Mouse (Mus musculus): ENCODE measurements at regions not wholly inside any gene's neighbourhood (a gene's known extent, or its start where the extent isn't known, plus 50 kb on each side); places are given as distances from the start of the nearest gene placed in this dataset.

DNA sequence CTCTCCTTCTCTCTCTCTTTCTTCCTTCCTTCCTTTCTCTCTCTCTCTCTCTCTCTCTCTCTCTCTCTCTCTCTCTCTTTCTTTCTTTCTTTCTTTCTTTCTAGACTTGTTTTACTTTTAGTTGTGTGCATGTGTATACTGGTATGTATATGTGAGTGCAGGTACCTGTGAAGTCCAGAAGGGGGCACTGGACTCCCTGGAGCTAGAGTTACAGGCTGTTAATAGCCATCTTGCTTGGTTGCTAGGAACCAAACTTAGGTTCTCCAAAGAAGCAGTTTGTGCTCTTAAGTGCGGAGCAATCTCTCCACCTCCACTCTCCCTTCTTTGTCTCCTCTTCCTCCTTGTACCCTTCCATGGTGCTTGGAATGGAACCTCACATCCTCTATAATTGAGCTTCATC lies 77.2 kb downstream of the Gm10604 start:
- no peak for ATAC-seq (ENCODE audit: low TSS enrichment)

DNA sequence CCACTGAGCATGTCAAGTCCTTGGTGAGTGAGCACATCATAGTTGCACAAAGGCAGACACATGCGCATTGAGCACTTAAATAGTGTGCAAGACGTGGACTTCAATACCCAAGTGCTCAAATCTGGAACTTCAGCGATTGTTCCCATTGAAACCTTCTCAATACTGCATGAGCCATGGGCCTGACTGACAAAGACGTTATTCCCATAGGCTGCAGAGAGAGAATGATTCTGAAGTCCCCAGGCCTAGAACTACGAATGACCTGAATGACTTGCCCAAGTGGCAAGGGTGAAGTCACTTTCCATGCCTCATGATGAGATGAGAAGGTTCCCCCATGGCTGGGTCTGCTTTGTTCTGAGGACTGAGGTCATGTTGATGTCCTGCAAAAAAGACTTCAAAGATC lies 77.7 kb downstream of the Gm10604 start:
- no peak for ATAC-seq (ENCODE audit: low TSS enrichment)

DNA sequence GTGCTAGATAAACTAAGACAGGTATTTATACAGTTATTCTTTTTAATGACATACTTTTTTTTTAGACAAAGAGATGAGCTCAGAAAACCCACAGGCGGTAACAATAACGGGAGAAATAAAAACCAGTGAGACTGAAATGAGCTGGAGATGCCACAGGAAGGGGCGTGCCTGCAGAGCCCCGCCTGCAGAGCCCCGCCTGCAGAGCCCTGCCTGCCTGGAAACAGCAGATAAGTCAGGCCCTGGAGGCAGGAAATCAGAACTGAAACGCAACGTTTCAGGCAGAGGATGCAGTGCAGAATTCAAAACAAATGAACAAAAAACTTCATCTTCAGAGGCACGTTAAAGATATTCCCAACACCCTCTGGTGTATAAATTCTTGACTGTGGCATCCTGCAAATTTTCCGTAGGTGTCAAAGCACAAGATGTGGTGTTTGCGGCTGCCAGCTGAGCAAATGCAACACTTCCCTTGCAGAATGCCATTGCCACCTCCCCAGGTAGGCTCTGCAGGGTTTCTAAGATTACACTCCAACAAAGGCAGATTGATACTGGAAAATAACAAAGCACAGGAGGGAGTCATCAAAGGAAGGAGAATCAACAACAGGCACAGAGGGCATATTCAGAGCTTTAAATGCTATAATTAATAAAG lies 81.0 kb downstream of the Gm10604 start:
- ATAC-seq (ENCODE audit: low TSS enrichment): peak; percentile 76

DNA sequence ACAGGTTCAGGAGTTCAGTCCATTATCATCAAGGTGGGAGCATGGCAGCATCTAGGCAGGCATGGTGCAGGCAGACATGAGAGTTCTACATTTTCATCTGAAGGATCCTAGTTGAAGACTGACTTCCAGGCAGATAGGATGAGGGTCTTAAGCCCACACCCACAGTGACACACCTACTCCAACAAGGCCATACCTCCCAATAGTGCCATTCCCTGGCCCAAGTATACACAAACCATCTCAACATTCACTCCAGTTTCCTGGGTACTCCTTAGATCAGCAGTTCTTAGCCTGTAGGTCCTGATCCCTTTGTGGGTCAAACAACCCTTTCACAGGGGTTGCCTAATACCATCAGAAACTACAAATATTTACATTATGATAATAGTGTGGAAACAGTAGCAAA lies 83.8 kb downstream of the Gm10604 start:
- ATAC-seq (ENCODE audit: low TSS enrichment): no peak

DNA sequence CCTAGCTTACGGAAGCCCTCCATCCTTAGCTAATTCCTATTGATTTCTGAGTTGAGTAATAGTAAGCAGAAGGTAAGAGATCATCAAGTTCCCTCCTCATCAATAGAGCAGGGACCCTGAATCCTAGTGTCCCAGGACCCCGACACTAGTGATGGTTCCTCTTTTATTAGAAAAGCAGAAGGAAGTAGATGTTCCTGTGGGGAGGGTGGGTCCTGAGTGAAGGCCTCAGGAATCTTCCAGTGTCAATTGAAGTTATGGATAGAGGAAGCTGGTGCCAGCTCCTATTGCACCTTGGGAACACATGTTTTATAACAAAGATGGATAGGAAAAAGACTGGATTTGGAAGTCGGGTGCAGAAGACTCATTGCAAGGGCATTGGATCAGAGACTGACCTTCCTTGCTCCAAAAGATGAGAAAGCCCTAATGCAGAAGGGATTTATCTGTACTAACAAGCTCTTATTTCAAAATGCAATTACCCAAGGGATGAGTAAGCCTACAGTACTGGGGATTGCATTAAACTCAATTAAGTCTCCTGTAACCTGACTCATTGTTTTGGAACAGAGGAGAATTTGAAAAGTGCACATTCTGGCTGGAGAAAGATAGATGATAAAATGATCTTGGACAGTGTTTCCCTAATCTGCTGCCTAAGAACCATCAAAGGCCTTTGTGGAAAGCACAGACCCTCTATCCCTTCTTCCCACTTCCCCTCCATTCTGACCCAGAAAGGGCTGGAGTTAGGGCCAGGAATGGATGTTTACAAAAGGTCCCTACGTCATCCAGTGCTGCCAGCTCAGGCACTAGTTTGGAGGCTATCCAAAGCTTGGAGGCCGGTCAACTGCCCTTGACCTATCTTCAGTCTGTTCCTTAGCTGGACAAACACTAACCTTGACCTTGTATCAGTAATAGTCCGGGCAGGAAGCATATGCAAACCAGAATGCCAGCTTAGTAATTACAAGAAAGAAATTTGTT lies 84.9 kb downstream of the Gm10604 start:
- ATAC-seq (ENCODE audit: low TSS enrichment): no peak

DNA sequence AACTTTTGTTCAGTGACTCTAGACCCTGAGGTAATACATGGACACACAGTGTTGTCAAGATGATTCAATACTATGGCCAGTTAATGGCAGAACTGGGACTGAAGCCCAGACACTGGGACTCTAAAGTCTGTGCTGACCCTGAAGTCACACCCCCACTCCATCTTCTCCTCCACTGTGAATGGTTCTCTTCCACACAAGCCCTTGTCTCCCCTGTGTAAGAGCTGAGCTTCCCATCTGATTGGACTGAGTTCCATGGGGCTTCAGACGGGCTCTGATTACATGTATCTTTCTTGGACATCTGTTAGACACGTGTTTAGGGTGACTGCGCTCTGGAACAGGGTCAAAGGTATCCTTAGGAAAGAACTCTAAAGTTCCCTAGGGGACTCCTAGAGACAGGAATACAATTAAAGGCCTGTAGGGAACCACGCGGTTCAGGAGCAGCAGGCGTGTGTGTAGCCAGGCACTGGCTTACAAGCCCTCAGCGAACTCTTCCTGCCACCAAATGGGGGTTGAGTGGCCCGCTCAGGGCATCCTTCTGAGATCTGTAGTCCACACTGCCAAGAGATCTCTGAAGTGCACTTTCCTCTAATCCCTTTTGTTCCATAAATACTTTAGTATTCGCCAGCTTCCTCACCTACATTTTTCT lies 87.4 kb downstream of the Gm10604 start:
- no peak for ATAC-seq (ENCODE audit: low TSS enrichment)

DNA sequence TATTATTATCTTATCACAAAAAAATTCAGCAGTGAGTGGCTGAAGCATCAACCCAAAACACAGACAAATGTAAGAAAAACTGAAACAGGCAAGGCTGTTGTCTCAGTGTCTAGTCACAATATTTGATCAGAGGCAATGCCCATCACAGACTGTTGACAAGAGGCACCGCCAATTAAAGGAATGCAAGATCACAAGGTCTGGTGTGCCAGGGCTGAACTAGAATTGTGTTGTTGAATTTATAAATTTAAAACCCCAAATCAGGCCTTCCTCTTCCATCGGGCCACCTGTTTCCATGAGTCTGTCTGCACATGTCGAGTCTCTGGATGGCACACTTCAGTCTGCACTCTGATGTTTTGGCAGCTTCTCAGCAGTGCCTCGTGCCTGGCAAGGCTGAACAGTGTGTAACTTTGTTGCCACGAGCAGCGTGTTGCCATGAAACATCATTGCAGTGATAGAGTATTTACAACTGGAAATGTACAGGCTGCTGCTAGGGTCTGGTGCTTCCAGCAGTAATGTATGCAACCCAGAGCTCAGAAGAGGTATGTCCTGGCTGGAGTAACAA lies 91.9 kb downstream of the Gm10604 start:
- ATAC-seq (ENCODE audit: low TSS enrichment): peak; percentile 64

DNA sequence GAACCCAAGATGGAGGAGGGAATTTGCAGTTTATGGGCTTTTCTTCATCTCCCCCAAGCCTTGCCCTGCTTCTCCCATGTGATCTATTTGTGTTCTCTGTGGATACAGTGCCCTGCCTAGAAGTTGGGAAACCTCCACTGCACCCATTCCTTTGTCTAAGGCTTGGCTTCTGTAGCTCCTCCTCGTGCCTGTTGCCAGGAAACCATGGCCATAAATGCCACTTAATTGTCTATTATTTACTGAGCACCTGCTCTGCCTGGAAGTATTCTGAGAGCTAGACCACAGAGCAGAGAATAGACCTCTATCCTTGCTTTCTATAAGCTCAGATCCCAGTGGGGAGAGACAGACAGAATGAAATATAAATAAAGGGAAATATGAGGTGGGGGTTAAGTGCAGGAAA lies 93.7 kb downstream of the Gm10604 start:
- ATAC-seq (ENCODE audit: low TSS enrichment): no peak

DNA sequence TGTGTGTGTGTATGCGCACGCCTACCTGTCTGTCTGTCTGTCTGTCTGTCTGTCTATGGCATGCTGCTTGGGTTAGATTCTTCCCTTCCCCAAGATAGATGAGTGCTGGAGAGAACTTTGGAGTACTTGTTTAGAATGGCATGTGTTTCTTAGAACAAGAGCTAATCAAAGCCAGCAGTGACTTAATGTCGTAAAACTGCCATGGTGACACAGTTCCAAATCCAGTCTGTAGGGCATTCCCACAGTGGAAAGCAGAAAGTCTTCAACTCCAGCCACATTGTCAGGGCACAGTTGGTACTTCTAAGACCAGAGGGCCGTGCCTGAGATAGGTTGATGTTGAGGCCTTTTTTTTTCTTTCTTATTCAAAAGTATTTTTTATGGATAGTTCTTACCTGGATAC lies 95.6 kb downstream of the Gm10604 start:
- ATAC-seq (ENCODE audit: low TSS enrichment): no peak

DNA sequence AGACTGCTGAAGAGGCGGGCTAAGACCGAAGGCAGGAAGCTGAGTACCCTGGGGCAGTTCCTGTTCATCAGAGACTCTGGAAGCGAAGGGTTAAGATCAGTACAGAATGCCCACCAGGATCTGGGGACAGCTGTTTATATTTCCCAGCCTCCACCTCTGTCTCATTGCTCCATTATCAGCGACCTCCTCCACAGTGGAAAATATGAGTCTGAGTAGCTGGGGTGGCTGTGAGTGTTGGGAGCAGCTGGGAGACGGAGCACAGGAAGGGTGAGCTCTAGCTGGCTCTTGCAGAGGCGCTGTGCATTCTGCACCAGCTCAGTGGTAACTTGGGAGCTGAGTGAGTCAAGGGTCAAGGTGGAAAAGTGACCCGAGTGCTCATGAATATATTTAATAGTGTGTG lies 96.2 kb downstream of the Gm10604 start:
- ATAC-seq (ENCODE audit: low TSS enrichment): no peak

DNA sequence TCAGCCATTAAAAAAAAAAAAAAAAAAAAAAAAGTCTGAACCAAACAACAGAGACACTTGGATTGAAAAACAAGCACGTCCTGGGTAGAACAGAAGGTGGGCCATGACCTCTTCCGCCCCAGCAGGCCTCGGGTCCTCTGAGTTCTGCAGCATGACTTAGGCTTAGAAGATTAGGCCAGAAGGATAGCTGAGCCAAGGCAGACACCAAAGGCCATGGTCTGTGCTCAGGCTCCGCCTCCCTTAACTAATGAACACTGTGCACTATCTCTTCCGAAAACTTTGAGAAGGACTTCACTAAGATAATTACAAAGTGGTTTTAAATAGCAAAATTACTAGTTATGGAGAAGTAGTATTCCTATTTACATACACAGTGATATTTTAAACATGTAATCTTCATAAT lies 97.8 kb downstream of the Gm10604 start:
- ATAC-seq (ENCODE audit: low TSS enrichment): no peak

DNA sequence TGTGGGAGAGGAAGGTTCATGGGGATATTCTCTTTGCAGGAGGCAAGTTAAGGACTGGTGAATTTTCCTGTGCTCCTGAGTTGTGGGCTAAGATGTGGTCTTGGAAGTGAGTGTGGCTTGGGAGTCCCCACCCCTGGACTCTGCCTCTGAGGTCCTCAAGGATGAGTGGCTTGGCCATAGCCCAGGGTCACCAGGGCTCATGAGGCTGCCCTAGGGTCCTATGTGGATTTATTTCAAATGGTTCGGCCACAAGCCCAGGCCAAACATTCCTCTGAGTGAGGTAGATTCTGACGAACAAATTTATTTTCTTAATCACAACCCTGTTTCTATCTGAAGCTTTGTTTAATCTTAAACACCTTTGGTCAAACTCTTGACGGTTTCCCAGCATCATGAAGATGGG lies 98.4 kb downstream of the Gm10604 start:
- no peak for ATAC-seq (ENCODE audit: low TSS enrichment)

DNA sequence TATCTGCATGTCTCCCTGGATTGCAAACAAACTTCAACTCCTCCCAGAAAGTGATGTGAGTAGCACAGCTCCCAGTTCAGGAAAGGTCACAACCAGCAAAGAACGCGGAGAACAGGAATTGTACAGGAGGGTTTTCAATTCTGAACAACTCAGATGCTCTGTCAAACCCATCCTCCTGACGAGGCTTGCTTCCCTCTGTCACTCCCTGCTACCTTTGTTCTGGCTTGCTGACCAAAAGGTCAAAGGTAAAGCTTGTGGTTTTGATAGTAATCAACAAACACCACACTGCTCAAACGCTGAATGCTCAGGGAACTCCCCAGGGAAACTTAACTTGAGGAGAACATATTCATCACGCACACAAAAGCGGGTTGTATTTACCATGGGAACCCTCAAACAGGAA lies 102.4 kb downstream of the Gm10604 start:
- no peak for ATAC-seq (ENCODE audit: low TSS enrichment)

DNA sequence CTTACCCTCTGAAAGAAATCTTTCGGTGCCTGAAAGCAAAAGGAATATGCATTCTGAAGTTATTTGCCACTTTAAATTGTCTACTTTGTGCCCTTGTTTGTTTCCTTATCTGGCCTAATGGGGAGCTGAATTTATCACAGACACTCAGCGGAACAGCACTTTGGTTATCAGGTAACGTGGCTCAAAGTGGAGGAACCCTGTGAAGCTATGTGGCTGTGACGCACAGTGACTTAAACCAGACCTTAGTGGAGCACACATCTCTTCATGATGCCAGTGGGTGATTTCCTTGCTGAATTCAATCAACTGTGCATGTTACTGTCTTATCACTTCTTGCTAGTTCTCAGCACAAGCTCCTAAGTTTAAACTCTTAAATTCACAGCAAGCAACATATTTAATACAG lies 103.1 kb downstream of the Gm10604 start:
- no peak for ATAC-seq (ENCODE audit: low TSS enrichment)

DNA sequence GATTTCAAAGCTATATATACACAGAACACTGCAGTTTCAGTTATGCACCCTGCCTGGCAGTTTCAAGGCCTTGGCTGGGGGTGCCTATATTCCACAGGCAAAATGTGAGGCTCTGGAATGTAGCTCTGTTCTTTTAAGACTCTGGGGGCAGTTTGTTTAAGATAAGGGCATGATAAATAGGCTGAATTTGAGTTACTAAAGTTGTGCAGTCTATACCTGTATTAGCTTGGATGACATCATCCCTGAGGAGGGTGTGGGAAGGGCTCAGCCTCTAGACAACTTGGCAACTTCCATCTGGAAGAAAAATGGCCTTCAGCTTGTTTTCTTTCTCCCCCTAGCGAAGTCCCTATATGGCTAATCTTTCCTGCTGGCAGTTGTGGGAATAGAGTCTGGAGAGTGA lies 105.1 kb downstream of the Gm10604 start:
- no peak for ATAC-seq (ENCODE audit: low TSS enrichment)

DNA sequence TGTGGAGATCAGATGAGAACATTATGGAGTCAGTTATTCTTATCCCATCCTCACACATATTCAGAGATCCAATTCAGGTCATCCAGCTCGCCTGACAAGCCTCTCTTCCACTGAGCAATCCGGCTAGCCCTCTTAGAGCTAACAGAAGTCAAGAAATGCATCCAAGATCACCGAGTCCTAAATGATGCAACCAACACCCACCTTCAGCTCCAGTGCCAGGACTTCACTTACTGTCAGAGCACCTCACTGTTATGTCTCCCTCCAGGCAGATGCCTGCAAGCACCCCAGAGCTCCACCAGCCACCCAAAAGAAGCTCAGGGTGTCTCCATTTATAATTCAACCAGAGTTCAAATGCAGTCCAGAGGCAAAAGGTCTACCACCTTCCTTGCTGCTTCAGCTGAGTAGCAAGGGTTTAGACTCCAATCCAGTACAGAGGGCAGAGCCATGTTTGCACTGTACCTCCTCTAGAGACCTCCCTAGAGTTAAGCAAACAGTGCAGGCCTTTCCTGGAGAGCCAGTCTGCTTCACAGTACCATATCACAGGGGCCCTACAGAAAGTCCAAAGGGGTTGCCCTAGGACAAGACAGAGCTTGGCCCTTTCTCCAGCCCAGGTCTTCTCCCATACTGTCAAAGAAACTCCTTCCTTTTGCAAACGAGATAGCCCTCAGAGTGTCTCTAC lies 106.3 kb downstream of the Gm10604 start:
- ATAC-seq (ENCODE audit: low TSS enrichment): peak; percentile 53

DNA sequence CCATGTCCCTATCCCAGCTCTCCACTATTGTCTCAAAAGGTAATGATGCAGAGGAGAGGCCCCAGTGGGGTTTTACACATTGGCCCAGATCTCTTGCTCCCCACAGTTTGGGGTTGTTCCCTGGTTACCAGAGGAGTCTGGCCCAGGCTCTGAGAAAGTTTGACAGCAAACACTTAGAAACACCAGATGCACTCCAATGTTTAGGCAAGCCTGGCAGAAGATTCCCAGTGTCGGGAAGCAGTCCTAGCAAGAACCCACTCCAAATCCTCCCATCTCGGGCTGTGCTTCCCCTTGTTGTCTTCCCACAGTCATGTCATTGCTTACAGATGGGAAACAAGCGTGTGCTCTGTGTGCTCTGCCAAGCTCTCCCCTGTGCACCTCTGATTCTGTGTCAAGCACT lies 109.0 kb downstream of the Gm10604 start:
- no peak for ATAC-seq (ENCODE audit: low TSS enrichment)

DNA sequence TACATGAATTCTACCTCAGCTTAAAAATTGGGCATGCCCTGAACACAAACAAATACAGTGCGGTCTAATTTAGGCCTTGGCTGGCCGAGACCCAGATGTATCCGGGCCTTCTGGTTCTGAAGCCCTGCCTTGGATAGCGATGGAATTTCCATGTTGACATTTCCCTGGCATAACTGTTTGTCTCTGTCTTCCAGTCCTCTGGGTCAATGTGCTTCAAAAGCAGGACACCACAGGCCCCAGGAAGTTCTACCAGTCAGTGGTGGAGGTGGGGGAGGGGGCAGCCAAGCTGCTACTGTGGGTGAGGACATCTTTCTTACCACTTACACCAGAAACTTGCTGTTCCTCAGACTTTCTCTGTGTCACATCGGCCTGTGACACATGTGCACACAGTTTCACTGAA lies 111.3 kb downstream of the Gm10604 start:
- ATAC-seq (ENCODE audit: low TSS enrichment): no peak

DNA sequence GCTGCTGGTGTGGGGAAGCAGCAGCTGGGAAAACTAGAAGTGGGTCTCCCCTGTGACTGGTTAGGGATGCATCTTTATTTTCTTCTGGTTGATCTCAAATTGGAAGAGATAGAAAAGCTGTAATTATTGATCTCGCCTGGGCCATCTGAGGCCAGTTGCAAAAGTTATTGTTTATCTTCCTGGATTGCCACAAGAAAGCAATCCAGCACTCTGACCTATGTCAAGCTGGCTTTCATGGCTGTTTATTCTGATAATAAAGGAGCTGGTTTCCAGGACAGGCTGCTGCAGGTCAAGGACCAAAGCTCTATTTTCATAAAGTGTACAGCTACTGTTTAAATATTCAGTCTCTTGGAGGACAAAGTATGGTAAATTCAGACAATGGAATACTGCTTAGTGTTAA lies 112.5 kb downstream of the Gm10604 start:
- ATAC-seq (ENCODE audit: low TSS enrichment): no peak
